Mouse (Mus musculus) liver, adult 2 months (tissue): ENCODE measurements around the gene Clip2.
"Not testable (repeated sequence)": the region's sequence is repeated elsewhere in the genome, so short reads cannot be mapped to it uniquely, and the experiment has no call there.

Experiments used
- CTCF ChIP-seq: fragments of 200-500 bp; IDR thresholded peaks from 2 replicates; pipeline ENCODE4 v1.5.1; 2011; ENCODE audit warnings: low read depth, low read length, control low read depth
- POLR2A ChIP-seq: fragments of 200-500 bp; IDR thresholded peaks from 2 replicates; pipeline ENCODE4 v1.6.1; 2011; ENCODE audit warnings: low read length, control low read depth; ENCODE audit not compliant: insufficient read depth; ENCODE audit errors: extremely low read depth

- not testable (repeated sequence) for TF ChIP-seq POLR2A, CTCF
Measured at GRCm38 (mm10) chr5:134475686-134476085, 76.5 kb downstream of the Clip2 start.
